Mouse (Mus musculus) CH12.LX (cell line): ENCODE results near the gene Clmn. TPM values are rescaled to one million over a fixed set of nuclear protein-coding genes. Genes with fewer than 3 reads are reported as not detected.

ENCODE experiments used
- DNase-seq: peaks from one replicate; pipeline ENCODE4 v3.0.0-alpha.2; 2013; ENCODE audit errors: extremely low read depth
- H3K27ac ChIP-seq: 2 replicates; pipeline ENCODE4 v1.5.1; 2012; ENCODE audit warnings: low read depth, mild to moderate bottlenecking, control low read depth, moderate library complexity; ENCODE audit not compliant: insufficient read depth
- H3K27me3 ChIP-seq: replicated peaks from 2 replicates; pipeline ENCODE3; 2012; ENCODE audit warnings: inconsistent platforms
- H3K36me3 ChIP-seq, 2 experiments: replicated peaks in 1 of 2; 2 replicates each; pipeline versions ENCODE3 to v1.6.1; 2012; ENCODE audit warnings: inconsistent platforms in 1 of 2, low read length in 1 of 2, mild to moderate bottlenecking in 1 of 2, mixed read lengths in 1 of 2, moderate library complexity in 1 of 2; ENCODE audit not compliant: control insufficient read depth in 1 of 2, insufficient read depth in 1 of 2
- H3K4me1 ChIP-seq, 2 experiments: 2 replicates each; pipeline ENCODE4 v1.6.1; 2012; ENCODE audit warnings: inconsistent platforms in 1 of 2, moderate library complexity in 1 of 2; ENCODE audit not compliant: insufficient read depth in 2 of 2, control insufficient read depth in 1 of 2
- H3K4me2 ChIP-seq: 2 replicates; pipeline ENCODE4 v1.6.1; 2012; ENCODE audit warnings: low read depth, mild to moderate bottlenecking, control low read depth; ENCODE audit not compliant: poor library complexity, insufficient read depth, severe bottlenecking
- H3K4me3 ChIP-seq, 3 experiments: fragments of 150-350 bp in 1 of 3; sonication (generic) in 1 of 3; replicated peaks in 1 of 3; 2 replicates each; pipeline versions ENCODE3 to v1.5.1; 2011 to 2012; ENCODE audit warnings: low read depth in 2 of 3, low read length in 2 of 3, mild to moderate bottlenecking in 2 of 3, moderate library complexity in 2 of 3, control low read depth in 1 of 3, improper control_type of control experiment in 1 of 3, inconsistent platforms in 1 of 3, mixed read lengths in 1 of 3; ENCODE audit not compliant: poor library complexity in 1 of 3
- H3K79me2 ChIP-seq: replicated peaks from 2 replicates; pipeline ENCODE4 v1.6.1; 2012; ENCODE audit warnings: mild to moderate bottlenecking, moderate library complexity; ENCODE audit not compliant: control insufficient read depth, poor library complexity, insufficient read depth, severe bottlenecking; ENCODE audit errors: extremely low read depth
- H3K9ac ChIP-seq: 2 replicates; pipeline ENCODE4 v1.6.1; 2012; ENCODE audit warnings: low read depth, mild to moderate bottlenecking, control low read depth, moderate library complexity; ENCODE audit not compliant: insufficient read depth
- H3K9me3 ChIP-seq: replicated peaks from 2 replicates; pipeline ENCODE3; 2012; ENCODE audit warnings: low read length, inconsistent platforms, mixed read lengths
- CHD2 ChIP-seq: IDR thresholded peaks from 2 replicates; pipeline ENCODE4 v1.6.1; 2011; ENCODE audit warnings: low read length, improper control_type of control experiment
- ELF1 ChIP-seq: IDR thresholded peaks from 2 replicates; pipeline ENCODE4 v1.6.1; 2014; ENCODE audit warnings: low read depth, mild to moderate bottlenecking, inconsistent platforms, low read length, improper control_type of control experiment
- EP300 ChIP-seq: IDR thresholded peaks from 2 replicates; pipeline ENCODE4 v1.6.1; 2011; ENCODE audit warnings: low read length, improper control_type of control experiment
- ETS1 ChIP-seq: conservative IDR thresholded peaks from 2 replicates; pipeline ENCODE4 v1.6.1; 2012; ENCODE audit warnings: low read depth, mild to moderate bottlenecking, inconsistent platforms, low read length, improper control_type of control experiment, moderate library complexity
- HCFC1 ChIP-seq: IDR thresholded peaks from 2 replicates; pipeline ENCODE4 v1.6.1; 2012; ENCODE audit warnings: low read depth, mild to moderate bottlenecking, inconsistent platforms, low read length, improper control_type of control experiment
- IRF4 ChIP-seq: IDR thresholded peaks from 2 replicates; pipeline ENCODE4 v1.6.1; 2014; ENCODE audit warnings: low read depth, mild to moderate bottlenecking, inconsistent platforms, low read length, improper control_type of control experiment
- JUND ChIP-seq: conservative IDR thresholded peaks from 2 replicates; pipeline ENCODE4 v1.6.1; 2011; ENCODE audit warnings: low read depth, low read length, improper control_type of control experiment
- KAT2A ChIP-seq: IDR thresholded peaks from 2 replicates; pipeline ENCODE4 v1.6.1; 2012; ENCODE audit warnings: low read length, improper control_type of control experiment, inconsistent platforms; ENCODE audit not compliant: insufficient replicate concordance
- MAFK ChIP-seq: IDR thresholded peaks from 2 replicates; pipeline ENCODE4 v1.6.1; 2011; ENCODE audit warnings: low read length, improper control_type of control experiment; ENCODE audit not compliant: insufficient replicate concordance
- MAX ChIP-seq: IDR thresholded peaks from 2 replicates; pipeline ENCODE4 v1.6.1; 2011; ENCODE audit warnings: low read length, improper control_type of control experiment
- MAZ ChIP-seq: IDR thresholded peaks from 2 replicates; pipeline ENCODE4 v1.6.1; 2012; ENCODE audit warnings: low read depth, mild to moderate bottlenecking, inconsistent platforms, low read length, improper control_type of control experiment, moderate library complexity
- MEF2A ChIP-seq: IDR thresholded peaks from 2 replicates; pipeline ENCODE4 v1.6.1; 2014; ENCODE audit warnings: low read depth, mild to moderate bottlenecking, inconsistent platforms, low read length, improper control_type of control experiment, borderline replicate concordance
- MXI1 ChIP-seq: IDR thresholded peaks from 2 replicates; pipeline ENCODE4 v1.6.1; 2011; ENCODE audit warnings: mild to moderate bottlenecking, low read depth, low read length, improper control_type of control experiment
- MYC ChIP-seq: IDR thresholded peaks from 2 replicates; pipeline ENCODE4 v1.6.1; 2011; ENCODE audit warnings: low read depth, mild to moderate bottlenecking, improper control_type of control experiment, low read length
- PAX5 ChIP-seq: IDR thresholded peaks from 2 replicates; pipeline ENCODE4 v1.6.1; 2012; ENCODE audit warnings: low read length, inconsistent platforms, mixed read lengths
- POLR2A ChIP-seq: IDR thresholded peaks from 2 replicates; pipeline ENCODE4 v1.6.1; 2011; ENCODE audit warnings: low read depth, mild to moderate bottlenecking, improper control_type of control experiment, low read length
- POLR2AphosphoS2 ChIP-seq: IDR thresholded peaks from 2 replicates; pipeline ENCODE4 v1.6.1; 2011; ENCODE audit warnings: low read depth, low read length, improper control_type of control experiment
- RAD21 ChIP-seq: IDR thresholded peaks from 2 replicates; pipeline ENCODE4 v1.6.1; 2011; ENCODE audit warnings: low read depth, mild to moderate bottlenecking, low read length, improper control_type of control experiment, moderate library complexity
- TBP ChIP-seq: conservative IDR thresholded peaks from 2 replicates; pipeline ENCODE4 v1.6.1; 2011; ENCODE audit warnings: low read depth, low read length, improper control_type of control experiment
- UBTF ChIP-seq: IDR thresholded peaks from 2 replicates; pipeline ENCODE4 v1.6.1; 2012; ENCODE audit warnings: low read depth, mild to moderate bottlenecking, inconsistent platforms, low read length, improper control_type of control experiment, moderate library complexity
- USF2 ChIP-seq: conservative IDR thresholded peaks from 2 replicates; pipeline ENCODE4 v1.6.1; 2011; ENCODE audit warnings: low read depth, low read length, improper control_type of control experiment
- ZC3H11A ChIP-seq: IDR thresholded peaks from 2 replicates; pipeline ENCODE4 v1.6.1; 2012; ENCODE audit warnings: low read depth, mild to moderate bottlenecking, inconsistent platforms, low read length, improper control_type of control experiment
- ZKSCAN1 ChIP-seq: IDR thresholded peaks from 2 replicates; pipeline ENCODE4 v1.6.1; 2012; ENCODE audit warnings: low read depth, inconsistent platforms, low read length, improper control_type of control experiment, borderline replicate concordance
- ZMIZ1 ChIP-seq: IDR thresholded peaks from 2 replicates; pipeline ENCODE4 v1.6.1; 2012; ENCODE audit warnings: low read depth, mild to moderate bottlenecking, inconsistent platforms, low read length, improper control_type of control experiment
- dilution Hi-C: fragments of 300-500 bp; cut with MboI; formaldehyde crosslinking; loops from 2 replicates; pipeline ENCODE4 v1.14.3; 2020; ENCODE audit warnings: low sequenced_read_pairs; ENCODE audit not compliant: extremely low pct_unique_long_range_greater_than_20kb, extremely low pct_ligation_motif_present
- in situ Hi-C: fragments of 300-500 bp; cut with MboI; formaldehyde crosslinking; loops from 3 replicates; pipeline ENCODE4 v1.14.3; 2019; ENCODE audit warnings: low sequenced_read_pairs, low pct_ligation_motif_present, low pct_unique_long_range_greater_than_20kb, mixed read lengths
- polyA plus RNA-seq: library from polyadenylated mRNA; unstranded; fragments of >175 nt; gene quantifications from 2 replicates; pipeline ENCODE4 v1.2.1, GENCODE M21; 2012; ENCODE audit warnings: low read depth; ENCODE audit not compliant: insufficient read length
- total RNA-seq, 2 experiments: library from RNA; depleted of rRNA; stranded (reverse); fragments of 300-350 nt in 1 of 2; fragments of >200 nt in 1 of 2; gene quantifications; 2 replicates each; pipeline ENCODE4 v1.2.3; 2012 to 2014

Gene Clmn
- total and polyA plus RNA-seq, 3 experiments: not detected

GRCm38 (mm10) chr12:104856540-104856939 is 8.3 kb downstream of the Clmn start:
- Histone ChIP-seq H3K9me3 (no peaks in the 10 kb centered on the region), H3K4me1 (no peaks in the 10 kb centered on the region)
- TF ChIP-seq MXI1 (no peak), HCFC1 (no peak), ELF1 (no peak), MEF2A (no peak), MAFK (no peak), RAD21 (no peak), KAT2A (no peak), CHD2 (no peak)
- TF ChIP-seq, all 38 proteins: peak for 0
- no peak for DNase-seq
- Histone ChIP-seq H3K36me3 (no peaks in the 10 kb centered on the region), H3K4me2 (no peak overlapping the region), H3K79me2 (no peaks in the 10 kb centered on the region), H3K9ac (no peak overlapping the region), H3K27ac (no peak overlapping the region), H3K4me3 (no peak overlapping the region), H3K27me3 (peaks cover 90% of the 10 kb centered on the region)
- in situ Hi-C loops: no loop called here
- dilution Hi-C loops: no loop called here

DNA sequence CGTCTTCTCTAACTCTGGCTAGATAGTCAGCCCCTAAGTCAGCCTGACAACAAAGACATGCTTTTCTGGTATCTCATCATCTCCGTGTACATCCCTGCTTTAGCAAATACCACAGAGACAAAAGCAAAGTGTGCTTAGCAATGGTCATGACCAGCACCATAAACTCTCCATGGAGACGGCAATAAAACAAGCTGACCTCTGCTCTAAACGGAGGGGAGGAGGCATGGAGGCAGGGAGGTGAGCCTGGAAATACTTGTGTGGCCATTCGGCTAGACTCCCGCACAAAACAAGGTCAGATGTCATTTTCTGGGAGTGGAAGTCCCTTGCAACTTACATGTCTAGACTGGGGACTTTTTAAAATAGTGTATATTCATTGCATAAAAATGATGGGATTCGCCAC is 9.3 kb downstream of the Clmn start:
- Histone ChIP-seq H3K4me1 (no peaks in the 10 kb centered on the region), H3K27me3 (peaks cover 88% of the 10 kb centered on the region), H3K79me2 (no peaks in the 10 kb centered on the region), H3K4me2 (no peak overlapping the region), H3K9ac (no peak overlapping the region), H3K36me3 (no peaks in the 10 kb centered on the region), H3K27ac (no peak overlapping the region), H3K9me3 (no peaks in the 10 kb centered on the region), H3K4me3 (no peak overlapping the region)
- dilution Hi-C loops (no loop called here), in situ Hi-C loops (no loop called here)
- no peak for DNase-seq
- TF ChIP-seq IRF4 (no peak), POLR2AphosphoS2 (no peak), HCFC1 (no peak)

- DNase-seq: no peak
- Histone ChIP-seq H3K4me1 (no peaks in the 10 kb centered on the region), H3K27ac (no peak overlapping the region), H3K36me3 (no peaks in the 10 kb centered on the region), H3K4me3 (no peak overlapping the region), H3K4me2 (no peak overlapping the region), H3K9ac (no peak overlapping the region), H3K79me2 (no peaks in the 10 kb centered on the region), H3K9me3 (no peaks in the 10 kb centered on the region), H3K27me3 (peaks cover 88% of the 10 kb centered on the region)
- TF ChIP-seq ETS1 (no peak), MAFK (no peak), TBP (no peak), USF2 (no peak), JUND (no peak), MAX (no peak), MYC (no peak), ZC3H11A (no peak), UBTF (no peak), ELF1 (no peak), ZMIZ1 (no peak), POLR2AphosphoS2 (no peak), EP300 (no peak), IRF4 (no peak), MAZ (no peak), RAD21 (no peak), PAX5 (no peak), ZKSCAN1 (no peak), POLR2A (no peak)
- in situ Hi-C loops (no loop called here), dilution Hi-C loops (no loop called here)
These were observed 10.1 kb downstream of the Clmn start for GRCm38 (mm10) chr12:104854826-104855225.
